In genomic region chrX:94123059-94123839, GRCm38 (mm10) we compare ENCODE assay signal across 8 mouse cellular contexts. TPM values are rescaled to one million over a fixed set of nuclear protein-coding genes. Genes with fewer than 3 reads are reported as not detected.
A peak's percentile ranks its signal among the peaks of the same experiment; 100 is the strongest.
DNase-seq lines count a peak whose midpoint lies in the region; ATAC-seq lines count a peak whose summit lies in the region.

Gene Zfx (minus strand): TSS chrX:94123702.

- intact Hi-C loops in left cerebral cortex, postnatal 4 days (cut with DNase I), result no loop called here

- peak within 1 kb of the TSS; percentile 54 for H3K4me2 ChIP-seq in intestine, embryonic 15.5 days (replicated peaks)

- DNase-seq in adrenal gland, adult 8-10 months, result peak; percentile 37
- DNase-seq in embryo, embryonic 9.5 days (ENCODE audit: extremely low spot score), result peak; percentile 69
- peak; percentile 38 to 66 for DNase-seq in gastrocnemius, postnatal 4 days (ENCODE audit: low spot score in 2 of 2)
- peak; percentile 71 for DNase-seq in left cerebral cortex, postnatal 4 days
- peak; percentile 74 for DNase-seq in midbrain, embryonic 10.5 days (ENCODE audit: low spot score)
- DNase-seq in right cerebral cortex, postnatal 4 days, result peak; percentile 58
- DNase-seq in yolk sac, embryonic 10.5 days (ENCODE audit: low spot score), result peak; percentile 78

- peak within 1 kb of the TSS; percentile 99 for H3K27ac ChIP-seq in intestine, embryonic 15.5 days
- H3K27ac ChIP-seq in midbrain, embryonic 10.5 days (replicated peaks), result peak within 1 kb of the TSS; percentile 99

- 25% methylated on average over 57 of the region's 82 CpGs for WGBS in intestine, embryonic 15.5 days
- 31% methylated on average over 64 of the region's 82 CpGs for WGBS in midbrain, embryonic 10.5 days

- no peaks in the 10 kb centered on the region for H3K9me3 ChIP-seq in intestine, embryonic 15.5 days
- peaks cover 16% of the 10 kb centered on the region; the same call in 1 of the 2 replicates for H3K9me3 ChIP-seq in midbrain, embryonic 10.5 days (replicated peaks)

- H3K4me3 ChIP-seq in intestine, embryonic 15.5 days (replicated peaks), result peak within 1 kb of the TSS; percentile 61
- peak within 1 kb of the TSS; percentile 67 for H3K4me3 ChIP-seq in midbrain, embryonic 10.5 days

- ATAC-seq in intestine, embryonic 15.5 days, result peak; percentile 84

- peaks cover 4% of the 10 kb centered on the region; the same call in 1 of the 2 replicates for H3K27me3 ChIP-seq in intestine, embryonic 15.5 days (replicated peaks)
- peaks cover 98% of the 10 kb centered on the region for H3K27me3 ChIP-seq in midbrain, embryonic 10.5 days (ENCODE audit: low read depth, poor library complexity, severe bottlenecking)

- H3K9ac ChIP-seq in intestine, embryonic 15.5 days, result peak within 1 kb of the TSS; percentile 84

- no peaks in the 10 kb centered on the region for H3K36me3 ChIP-seq in intestine, embryonic 15.5 days
- H3K36me3 ChIP-seq in midbrain, embryonic 10.5 days, result no peaks in the 10 kb centered on the region

- H3K4me1 ChIP-seq in intestine, embryonic 15.5 days (replicated peaks), result no peaks in the 10 kb centered on the region
- 0 out of 2 replicates have a peak, but pooled peaks cover 3% of the 10 kb centered on the region for H3K4me1 ChIP-seq in midbrain, embryonic 10.5 days

RNA-seq across cellular contexts. Expression of gene Zfx, which starts in this region (rescaled TPM):
- total RNA-seq in adrenal gland, adult 8-10 months (2022), result 10 to 100 TPM; 28.8 to 47.7 (median 41.3) TPM
- 10 to 100 TPM; 32.2 to 38.0 TPM for total RNA-seq in gastrocnemius, postnatal 4 days (2021)
- polyA plus RNA-seq in intestine, embryonic 15.5 days (2015; fragmentation: Nextera tagmentation; extraction: Ambion mirVana), result 27.2 and 27.8 TPM in 2 replicates
- 10 to 100 TPM; 27.3 to 31.9 TPM for total RNA-seq in left cerebral cortex, postnatal 4 days (2021)
- 27.0 and 27.5 TPM in 2 replicates for polyA plus RNA-seq in midbrain, embryonic 10.5 days (2016; fragmentation: Nextera tagmentation; extraction: Ambion mirVana)

Comparison
In these comparisons a context has a peak if more than half of its experiments do, and no peak if none do; other contexts are left out.
1. Peak in every context shown above with its lines: DNase-seq, ATAC-seq, H3K4me3 ChIP-seq and H3K27ac ChIP-seq.